ENCODE assay signal across 9 mouse cellular contexts in the genomic region with DNA sequence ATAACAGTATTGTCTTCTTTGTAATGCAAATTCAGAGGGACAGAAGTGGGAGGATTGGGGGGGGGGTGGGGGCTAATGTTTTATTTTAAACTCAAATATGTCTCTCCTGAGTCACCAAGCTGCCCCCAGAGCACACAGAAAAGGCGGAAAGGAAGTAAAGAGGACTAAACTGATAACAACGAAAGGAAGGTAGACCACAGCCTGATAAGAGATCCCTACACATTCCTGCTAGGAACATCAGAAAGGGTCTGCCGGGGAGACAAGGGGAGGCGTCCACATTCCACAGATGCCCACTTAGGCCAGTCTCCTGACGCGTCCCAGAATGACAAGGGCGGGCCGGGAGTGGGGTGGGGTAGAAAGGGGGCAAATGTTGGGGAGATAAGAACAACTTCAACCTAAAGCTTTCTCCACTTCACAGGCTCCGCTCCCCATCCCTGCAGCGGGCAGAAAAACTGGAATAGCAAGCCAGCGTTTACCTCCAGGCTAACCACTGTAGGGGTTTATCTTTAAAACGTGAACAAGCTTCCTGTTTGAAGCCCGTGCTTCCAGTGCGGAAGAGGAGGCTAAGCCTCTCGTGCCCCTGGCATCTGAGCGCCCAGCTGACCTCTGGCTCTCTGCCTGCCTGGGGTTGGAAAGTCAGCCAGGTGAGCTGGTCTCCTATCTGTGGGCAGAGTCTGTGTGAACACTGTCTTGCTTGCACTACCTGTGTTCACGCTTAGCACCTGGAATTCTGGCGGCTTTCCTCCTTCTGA.
A peak's percentile ranks its signal among the peaks of the same experiment; 100 is the strongest.
DNase-seq lines count a peak whose midpoint lies in the region; ATAC-seq and TF ChIP-seq lines count a peak whose summit lies in the region.
"Had no signal": no experiment of that assay in that cellular context is flagged by ENCODE, and none has a peak within 500 bp of the region (broad histone marks: within the 10 kb centered on the region; RNA-seq: fewer than 3 reads in every experiment).

No protein-coding gene starts in this region.

- H3K27me3 ChIP-seq in testis, adult 2 months (ENCODE audit: control insufficient read depth, insufficient read depth, low read length), result no peaks in the 10 kb centered on the region
- H3K27me3 ChIP-seq in hindbrain, embryonic 13.5 days, result 0 out of 2 replicates have a peak, but pooled peaks cover 2% of the 10 kb centered on the region
- no peaks in the 10 kb centered on the region for H3K27me3 ChIP-seq in midbrain, embryonic 15.5 days (replicated peaks)

- ATAC-seq in hindbrain, embryonic 13.5 days (ENCODE audit: low FRiP score), result no peak
- peak; percentile 45; the same call in 1 of the 2 replicates for ATAC-seq in midbrain, embryonic 15.5 days (replicated peaks)

- no peaks in the 10 kb centered on the region for H3K9me3 ChIP-seq in hindbrain, embryonic 13.5 days
- no peaks in the 10 kb centered on the region for H3K9me3 ChIP-seq in midbrain, embryonic 15.5 days

- no peak overlapping the region for H3K27ac ChIP-seq in testis, adult 2 months (ENCODE audit: control insufficient read depth, insufficient read depth, low read depth, low read length)
- H3K27ac ChIP-seq in hindbrain, embryonic 13.5 days, result no peak overlapping the region
- H3K27ac ChIP-seq in midbrain, embryonic 15.5 days, result no peak overlapping the region
- H3K27ac ChIP-seq in left cerebral cortex, adult 2 months, result no peak overlapping the region
- H3K27ac ChIP-seq: macrophage had no signal

- no peak for TF ChIP-seq CTCF in testis, adult 2 months (IDR thresholded peaks at IDR 0.05; ENCODE audit: control insufficient read depth, insufficient read depth, insufficient replicate concordance, low read depth, low read length)
- TF ChIP-seq CTCF in left cerebral cortex, adult 2 months (IDR thresholded peaks at IDR 0.05), result no peak

- peak overlapping the region; percentile 26; the same call in 1 of the 2 replicates for H3K9ac ChIP-seq in hindbrain, embryonic 13.5 days
- H3K9ac ChIP-seq in midbrain, embryonic 15.5 days, result no peak overlapping the region

- no peak for DNase-seq in testis, postnatal 14 days (ENCODE audit: low spot score)
- DNase-seq in liver, result peak; percentile 4
- DNase-seq in yolk sac, embryonic 10.5 days (ENCODE audit: low spot score), result peak; percentile 26
- no peak for DNase-seq in left cerebral cortex, adult 2 months (ENCODE audit: extremely low spot score in 1 of 2, low spot score in 2 of 2)
- DNase-seq in layer of hippocampus, adult 18-20 months (ENCODE audit: low spot score in 2 of 2), result no peak

- no peak for TF ChIP-seq POLR2A in testis, adult 2 months (IDR thresholded peaks at IDR 0.05; ENCODE audit: control insufficient read depth, low read depth, low read length)

- H3K36me3 ChIP-seq in testis, adult 2 months (ENCODE audit: control insufficient read depth, insufficient read depth, low read length), result no peaks in the 10 kb centered on the region
- no peaks in the 10 kb centered on the region for H3K36me3 ChIP-seq in hindbrain, embryonic 13.5 days
- no peaks in the 10 kb centered on the region for H3K36me3 ChIP-seq in midbrain, embryonic 15.5 days (replicated peaks)

- WGBS in hindbrain, embryonic 13.5 days, result 16% methylated on average over 18 of the region's 18 CpGs
- WGBS in midbrain, embryonic 15.5 days, result 22% methylated on average over 18 of the region's 18 CpGs

- peak overlapping the region; percentile 30 for H3K4me3 ChIP-seq in testis, adult 2 months (ENCODE audit: control insufficient read depth, low read depth, low read length)
- H3K4me3 ChIP-seq in hindbrain, embryonic 13.5 days, result peak overlapping the region; percentile 8; the same call in 1 of the 2 replicates
- H3K4me3 ChIP-seq in midbrain, embryonic 15.5 days, result no peak overlapping the region
- no peak overlapping the region for H3K4me3 ChIP-seq in left cerebral cortex, adult 2 months

- intact Hi-C loops in left cerebral cortex, adult 2 months (cut with DNase I), result no loop called here

- H3K4me2 ChIP-seq in hindbrain, embryonic 13.5 days, result peak overlapping the region; percentile 44
- H3K4me2 ChIP-seq in midbrain, embryonic 15.5 days, result peak overlapping the region; percentile 34

- peaks cover 6% of the 10 kb centered on the region for H3K4me1 ChIP-seq in testis, adult 2 months (ENCODE audit: control insufficient read depth, insufficient read depth, low read length)
- peaks cover 7% of the 10 kb centered on the region; the same call in 1 of the 2 replicates for H3K4me1 ChIP-seq in hindbrain, embryonic 13.5 days (replicated peaks)
- peaks cover 7% of the 10 kb centered on the region; the same call in 1 of the 2 replicates for H3K4me1 ChIP-seq in midbrain, embryonic 15.5 days

Comparison
In these comparisons a context has a peak if more than half of its experiments do, and no peak if none do; other contexts are left out.
1. H3K4me3 ChIP-seq: peak in testis, adult 2 months (single experiment) and hindbrain, embryonic 13.5 days (single experiment); none in midbrain, embryonic 15.5 days (single experiment) and left cerebral cortex, adult 2 months (single experiment).
2. DNase-seq: peak in liver (single experiment) and yolk sac, embryonic 10.5 days (single experiment); none in testis, postnatal 14 days (single experiment), left cerebral cortex, adult 2 months (0 of 2) and layer of hippocampus, adult 18-20 months (0 of 2).